Mouse (Mus musculus) effector memory CD4-positive, alpha-beta T cell, adult 5 months (primary cell): ENCODE data around the gene Hist1h2bj. TPM values are rescaled to one million over a fixed set of nuclear protein-coding genes. Genes with fewer than 3 reads are reported as not detected.

Experiments
- polyA plus RNA-seq: library from polyadenylated mRNA; unstranded; fragments of 100-300 nt; shearing (Covaris generic); gene quantifications from one replicate; pipeline ENCODE4 v1.2.1, GENCODE M21; 2017

Hist1h2bj gene
- not detected for polyA plus RNA-seq

DNA sequence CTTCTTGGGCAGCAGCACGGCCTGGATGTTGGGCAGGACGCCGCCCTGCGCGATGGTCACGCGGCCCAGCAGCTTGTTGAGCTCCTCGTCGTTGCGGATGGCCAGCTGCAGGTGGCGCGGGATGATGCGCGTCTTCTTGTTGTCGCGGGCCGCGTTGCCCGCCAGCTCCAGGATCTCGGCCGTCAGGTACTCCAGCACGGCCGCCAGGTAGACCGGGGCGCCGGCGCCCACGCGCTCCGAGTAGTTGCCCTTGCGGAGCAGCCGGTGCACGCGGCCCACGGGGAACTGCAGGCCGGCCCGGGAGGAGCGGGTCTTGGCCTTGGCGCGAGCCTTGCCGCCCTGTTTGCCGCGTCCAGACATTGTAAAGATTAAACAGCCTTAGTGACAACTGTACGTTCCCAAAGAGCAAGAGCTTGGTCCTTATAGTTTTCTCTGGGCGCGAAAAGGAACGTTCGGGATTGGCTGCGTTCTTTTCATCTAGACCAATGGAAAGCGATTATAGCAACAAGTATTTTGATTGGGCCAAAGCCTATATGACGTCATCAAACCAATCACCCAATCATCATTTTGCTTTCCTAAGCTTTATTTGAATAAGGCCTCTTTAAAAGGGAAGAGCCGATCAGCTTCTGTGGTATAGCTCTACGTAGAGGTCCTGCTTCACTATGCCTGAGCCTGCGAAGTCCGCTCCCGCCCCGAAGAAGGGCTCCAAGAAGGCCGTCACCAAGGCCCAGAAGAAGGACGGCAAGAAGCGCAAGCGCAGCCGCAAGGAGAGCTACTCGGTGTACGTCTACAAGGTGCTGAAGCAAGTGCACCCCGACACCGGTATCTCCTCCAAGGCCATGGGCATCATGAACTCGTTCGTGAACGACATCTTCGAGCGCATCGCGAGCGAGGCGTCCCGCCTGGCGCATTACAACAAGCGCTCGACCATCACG, at the start of gene Hist1h2bj, which contains the start of gene Hist1h2ag:
Hist1h2bj (plus strand) TSS at position 647 of the 935 bp plus-strand sequence.
Hist1h2ag (minus strand) TSS at position 377 of the 935 bp plus-strand sequence.

DNA sequence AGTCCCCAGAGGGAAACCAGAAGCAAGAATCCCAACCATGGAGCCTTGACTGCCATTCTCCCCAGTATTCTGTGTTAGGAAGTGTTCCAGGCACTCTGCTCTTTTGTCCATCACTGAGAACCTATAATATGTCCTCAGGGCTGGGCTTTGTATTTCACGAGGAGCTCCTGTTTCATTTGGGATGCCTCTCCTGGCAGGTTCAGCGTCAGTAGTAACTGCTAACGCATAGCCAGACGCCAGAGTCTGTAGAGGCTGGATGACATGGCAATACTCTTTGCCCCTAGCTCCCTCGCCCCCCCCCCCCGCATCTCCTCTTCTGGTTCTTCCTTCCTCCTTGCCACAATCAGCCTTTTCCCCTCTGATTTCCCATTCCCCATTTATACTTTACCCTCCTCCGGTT, 33.4 kb upstream of the Hist1h2bj start, which contains the start of gene Prss16:
Prss16 (minus strand) TSS at position 101 of the 400 bp plus-strand sequence.

DNA sequence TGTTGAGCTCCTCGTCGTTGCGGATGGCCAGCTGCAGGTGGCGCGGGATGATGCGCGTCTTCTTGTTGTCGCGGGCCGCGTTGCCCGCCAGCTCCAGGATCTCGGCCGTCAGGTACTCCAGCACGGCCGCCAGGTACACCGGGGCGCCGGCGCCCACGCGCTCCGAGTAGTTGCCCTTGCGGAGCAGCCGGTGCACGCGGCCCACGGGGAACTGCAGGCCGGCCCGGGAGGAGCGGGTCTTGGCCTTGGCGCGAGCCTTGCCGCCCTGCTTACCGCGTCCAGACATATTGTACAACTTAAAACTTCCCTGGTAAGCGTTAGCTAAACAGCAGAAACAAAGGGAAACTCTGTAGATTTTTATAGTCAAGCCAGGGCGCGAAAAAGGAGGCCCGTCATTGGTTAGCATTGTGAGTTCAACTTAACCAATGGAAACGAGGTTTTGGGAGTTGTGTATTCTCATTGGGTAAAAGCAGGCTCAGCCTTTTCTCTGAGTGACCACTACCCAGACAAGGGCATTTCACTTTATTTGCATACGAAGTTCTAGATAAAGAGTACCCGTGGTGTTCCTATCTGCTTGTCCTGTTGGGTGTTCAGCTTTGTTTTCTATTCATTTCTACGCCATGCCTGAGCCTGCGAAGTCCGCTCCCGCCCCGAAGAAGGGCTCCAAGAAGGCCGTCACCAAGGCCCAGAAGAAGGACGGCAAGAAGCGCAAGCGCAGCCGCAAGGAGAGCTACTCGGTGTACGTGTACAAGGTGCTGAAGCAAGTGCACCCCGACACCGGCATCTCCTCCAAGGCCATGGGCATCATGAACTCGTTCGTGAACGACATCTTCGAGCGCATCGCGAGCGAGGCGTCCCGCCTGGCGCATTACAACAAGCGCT, 7.5 kb upstream of the Hist1h2bj start, which contains the start of the genes Hist1h2ah and Hist1h2bk:
Hist1h2ah (minus strand) TSS at position 302 of the 882 bp plus-strand sequence.
Hist1h2bk (plus strand) TSS at position 604 of the 882 bp plus-strand sequence.

DNA sequence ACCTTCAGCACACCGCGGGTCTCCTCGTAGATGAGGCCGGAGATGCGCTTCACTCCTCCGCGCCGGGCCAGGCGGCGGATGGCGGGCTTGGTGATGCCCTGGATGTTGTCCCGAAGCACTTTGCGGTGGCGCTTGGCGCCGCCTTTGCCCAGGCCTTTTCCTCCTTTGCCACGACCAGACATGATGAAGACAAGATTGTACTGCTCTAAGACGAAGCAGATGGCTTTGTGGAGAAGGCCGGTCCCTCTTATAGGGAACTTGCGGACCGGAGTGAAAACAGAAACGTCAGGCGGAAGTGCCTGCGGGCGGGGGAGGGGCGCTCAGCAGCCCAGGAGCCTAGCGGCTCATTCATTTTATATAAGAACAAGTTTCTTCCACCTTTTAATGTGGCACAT, 1.9 kb upstream of the Hist1h2bj start, which contains the start of gene Hist1h4i:
Hist1h4i (minus strand) TSS at position 221 of the 395 bp plus-strand sequence.

DNA sequence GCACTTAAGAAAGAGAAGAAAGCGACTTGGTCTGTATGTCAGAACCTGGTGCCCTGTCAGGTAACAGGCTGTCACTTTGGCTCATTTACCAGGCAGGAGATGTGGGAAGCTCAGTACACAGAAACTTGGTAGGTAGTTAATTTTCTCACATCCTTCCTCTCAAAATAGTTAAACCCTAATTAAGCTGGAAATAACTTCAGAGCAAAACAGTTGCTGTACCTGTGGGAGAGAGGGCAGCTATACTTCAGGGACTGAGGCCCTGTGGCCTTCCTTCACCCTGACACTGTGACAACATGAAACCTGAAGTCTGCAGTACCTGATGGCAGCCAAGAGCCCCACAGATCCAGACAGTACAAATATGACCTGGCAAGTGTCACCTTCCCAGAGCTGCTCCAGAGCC, 41.1 kb downstream of the Hist1h2bj start, which contains the start of gene Vmn1r188:
Vmn1r188 (plus strand) TSS at position 301 of the 400 bp plus-strand sequence.

Other genes with a start within 250 kb of the Hist1h2bj start
- gene Hist1h2bq, start 233.0 kb upstream of the Hist1h2bj start, polyA plus RNA-seq, result 4.2 TPM
- gene Hist1h2ao, start 232.7 kb upstream of the Hist1h2bj start, polyA plus RNA-seq, result 3.7 TPM
- 31.4 TPM for gene Hist1h4m, start 231.5 kb upstream of the Hist1h2bj start, polyA plus RNA-seq
- 21.6 TPM for gene Hist1h4n, start 211.0 kb upstream of the Hist1h2bj start, polyA plus RNA-seq
- 37.5 TPM for gene Hist1h2ap, start 209.7 kb upstream of the Hist1h2bj start, polyA plus RNA-seq
- 3.9 TPM for gene Hist1h2br, start 209.5 kb upstream of the Hist1h2bj start, polyA plus RNA-seq
- gene Zfp184, start 98.1 kb upstream of the Hist1h2bj start, polyA plus RNA-seq, result 0.39 TPM
- not detected for gene Pom121l2, start 62.0 kb upstream of the Hist1h2bj start, polyA plus RNA-seq
- gene Prss16, start 33.5 kb upstream of the Hist1h2bj start, polyA plus RNA-seq, result 1.3 TPM
- gene Hist1h2ah, start 7.6 kb upstream of the Hist1h2bj start, polyA plus RNA-seq, result 6.2 TPM
- gene Hist1h2bk, start 7.3 kb upstream of the Hist1h2bj start, polyA plus RNA-seq, result not detected
- 12.0 TPM for gene Hist1h4i, start 1.9 kb upstream of the Hist1h2bj start, polyA plus RNA-seq
- gene Hist1h2ag, start 270 bp upstream of the Hist1h2bj start, polyA plus RNA-seq, result 2.9 TPM
- gene Vmn1r188, start 41.2 kb downstream of the Hist1h2bj start, polyA plus RNA-seq, result not detected
- not detected for gene Vmn1r189, start 62.6 kb downstream of the Hist1h2bj start, polyA plus RNA-seq
- gene Vmn1r191, start 140.8 kb downstream of the Hist1h2bj start, polyA plus RNA-seq, result 0.10 TPM
- gene Vmn1r192, start 147.9 kb downstream of the Hist1h2bj start, polyA plus RNA-seq, result not detected
- gene Vmn1r193, start 179.9 kb downstream of the Hist1h2bj start, polyA plus RNA-seq, result not detected
- gene Vmn1r194, start 201.0 kb downstream of the Hist1h2bj start, polyA plus RNA-seq, result not detected
- gene Vmn1r195, start 227.3 kb downstream of the Hist1h2bj start, polyA plus RNA-seq, result not detected
- not detected for gene Vmn1r196, start 246.7 kb downstream of the Hist1h2bj start, polyA plus RNA-seq